Mouse (Mus musculus) frontal cortex, postnatal 14 days (tissue): ENCODE data around the gene Olfr1537.

Source experiments
- DNase-seq, 2 experiments: peaks; one replicate each; pipeline ENCODE4 v3.0.0; 2022; ENCODE audit warnings: low spot score in 2 of 2

Olfr1537 gene

DNA sequence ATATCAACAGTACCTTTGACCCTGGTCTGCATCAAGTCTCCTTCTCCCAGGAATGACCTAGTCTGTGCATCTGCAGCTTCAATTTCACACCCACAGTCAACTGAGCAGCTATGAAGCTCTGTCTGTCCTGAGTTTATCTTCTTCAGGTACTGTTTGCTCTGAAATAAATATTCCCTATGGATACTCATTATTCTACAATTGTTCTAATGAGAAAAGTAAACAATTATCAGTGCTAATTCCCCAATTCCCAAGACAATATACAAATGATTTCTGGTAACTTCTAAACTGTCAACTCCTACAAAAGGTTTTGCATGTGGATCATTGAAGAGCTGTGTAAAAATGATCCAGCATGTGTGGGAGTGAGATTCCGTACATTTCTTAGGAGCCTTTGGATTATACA, at the start of gene Olfr1537:
Gene Olfr1537 (minus strand): TSS at position 101 of the 400 bp plus-strand sequence.
- DNase-seq: no peak

DNA sequence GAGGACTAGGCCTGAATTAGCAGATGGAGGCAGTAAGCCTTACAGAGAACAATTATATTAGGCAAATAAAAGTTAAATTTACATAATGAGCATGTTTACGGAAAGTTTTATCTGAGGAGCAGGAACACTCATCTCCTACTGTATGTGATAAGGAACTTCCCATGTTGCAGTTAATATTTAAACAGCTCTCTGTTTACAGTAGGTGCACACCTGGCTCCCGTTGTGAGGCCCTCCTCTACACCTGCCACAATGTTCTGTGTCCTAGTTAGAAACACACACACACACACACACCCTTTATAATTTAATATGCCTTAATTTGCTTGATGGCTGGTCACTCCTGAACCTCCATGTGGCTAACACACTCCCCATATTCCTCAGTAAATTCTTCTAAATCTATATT, 37.3 kb upstream of the Olfr1537 start:
- DNase-seq: no peak

DNA sequence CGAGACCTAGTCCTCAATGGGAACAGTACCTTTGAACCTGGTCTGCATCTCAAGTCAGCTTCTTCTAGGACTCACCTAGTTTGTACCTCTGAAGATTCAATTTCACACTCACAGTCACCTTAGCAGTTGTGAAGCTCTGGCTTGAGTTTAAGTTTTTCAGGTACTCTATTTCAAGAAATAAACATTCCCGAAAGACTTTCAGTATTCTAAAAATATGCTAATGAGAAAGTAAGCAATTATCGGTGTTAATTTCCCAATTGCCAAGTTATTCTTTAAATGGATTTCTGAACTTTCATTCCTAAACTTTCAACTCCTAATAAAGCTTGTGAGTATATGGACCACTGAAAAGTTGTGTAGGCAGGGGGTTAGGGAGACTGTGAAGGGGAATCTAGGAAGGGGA, 26.9 kb upstream of the Olfr1537 start, which contains the start of gene Olfr945:
Gene Olfr945 (minus strand): TSS at position 101 of the 400 bp plus-strand sequence.
- DNase-seq: no peak

DNA sequence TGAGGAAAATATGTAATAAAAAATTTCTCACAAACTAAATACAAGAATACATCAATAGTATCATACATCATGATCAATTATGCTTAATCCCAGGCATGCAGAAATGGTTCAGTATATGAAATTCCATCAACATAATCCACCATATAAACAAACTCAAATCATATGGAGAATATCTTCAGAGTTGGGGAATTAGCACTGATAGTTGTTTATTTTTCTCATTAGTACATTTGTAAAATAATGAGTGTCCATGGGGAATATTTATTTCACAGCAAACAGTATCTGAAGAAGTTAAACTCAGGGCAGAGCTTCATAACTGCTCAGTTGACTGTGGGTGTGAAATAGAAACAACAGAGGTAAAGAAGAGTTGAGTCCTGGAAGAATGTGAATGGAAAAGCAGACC, 48.2 kb downstream of the Olfr1537 start, which contains the start of gene Olfr944:
Gene Olfr944 (plus strand): TSS at position 301 of the 400 bp plus-strand sequence.
- no peak for DNase-seq
